Mouse (Mus musculus) heart, adult 8-10 months (tissue): ENCODE measurements around the gene L3mbtl3. TPM values are rescaled to one million over a fixed set of nuclear protein-coding genes. Genes with fewer than 3 reads are reported as not detected.

Experiments used
- DNase-seq: peaks from one replicate; pipeline ENCODE4 v3.0.0; 2022; ENCODE audit warnings: low spot score
- microRNA-seq: library from miRNA; unstranded; fragments of <30 nt; microRNA quantifications from one replicate; pipeline ENCODE4 v1.2.0, GENCODE M21; 2022
- total RNA-seq, 4 experiments: library from RNA; stranded (reverse); gene quantifications; 2 replicates each; pipeline ENCODE4 v1.2.4; 2022

L3mbtl3 gene
- total RNA-seq, 4 experiments from 2014 or later, result 6.7 to 7.0 (median 6.9) TPM

DNA sequence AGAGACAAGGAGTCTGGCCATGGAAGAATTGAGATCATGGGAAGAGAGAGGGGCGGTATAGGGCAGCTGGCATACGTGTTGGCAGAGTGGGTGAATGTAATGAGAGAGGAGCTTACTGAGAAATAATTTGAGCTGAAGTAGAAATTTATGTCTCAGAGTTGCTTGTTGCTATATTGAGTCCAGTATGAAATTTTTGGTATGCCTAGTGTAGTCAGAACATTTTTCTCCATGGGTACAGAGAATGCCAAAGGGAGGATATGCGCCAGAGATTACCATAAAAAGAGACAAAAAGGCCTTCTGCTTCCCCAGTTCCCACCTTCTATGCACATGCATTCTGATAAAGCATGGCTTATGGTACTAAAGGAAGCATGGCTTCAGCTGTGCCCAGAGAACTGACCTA, 132.6 kb downstream of the L3mbtl3 start:
- DNase-seq, result no peak

DNA sequence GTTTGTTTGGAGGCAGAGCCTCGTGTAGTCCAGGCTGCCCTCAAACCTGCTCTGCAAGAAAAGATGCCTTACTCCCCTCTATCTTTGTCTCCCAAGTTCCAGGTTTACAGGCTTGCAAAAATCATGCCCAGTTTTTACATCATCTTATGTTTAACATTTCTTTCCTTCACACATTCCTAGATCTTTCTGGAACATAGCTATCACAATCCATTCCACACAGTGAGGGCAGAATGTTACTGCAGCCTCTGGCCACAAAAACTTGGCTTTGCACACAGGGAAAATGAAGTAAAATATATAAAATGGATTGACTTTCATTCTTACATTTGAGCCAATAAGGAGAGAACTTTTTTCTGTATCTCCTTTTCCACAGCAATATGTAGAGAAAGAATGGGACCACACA, 136.7 kb downstream of the L3mbtl3 start:
- no peak for DNase-seq

DNA sequence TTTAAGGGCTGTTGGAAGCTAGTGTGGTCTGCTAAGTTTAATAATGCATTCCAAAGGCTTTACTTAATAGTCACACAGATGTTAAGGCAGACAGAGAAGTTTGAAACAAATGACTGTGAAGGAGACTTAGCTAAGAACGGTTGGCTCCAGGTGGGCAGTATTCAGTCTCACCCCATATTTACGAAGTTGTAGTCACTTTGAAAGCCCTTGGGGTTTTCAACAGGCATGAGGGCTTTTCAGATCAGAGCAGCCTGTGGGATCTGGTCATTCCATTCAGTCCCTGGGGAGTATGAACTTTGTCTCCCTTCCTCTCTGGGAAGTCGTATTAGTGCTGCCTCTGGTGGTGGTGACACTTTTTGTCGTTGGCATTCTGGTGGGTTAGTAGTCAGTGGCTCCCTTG, 137.2 kb downstream of the L3mbtl3 start:
- no peak for DNase-seq

GRCm38 (mm10) chr10:26232071-26232653, 143.6 kb downstream of the L3mbtl3 start:
- no peak for DNase-seq

- no peak for DNase-seq
Observed at GRCm38 (mm10) chr10:26229488-26229887, 146.3 kb downstream of the L3mbtl3 start, which contains the start of gene Samd3. Gene Samd3, plus strand, starts transcription at chr10:26229707.

DNA sequence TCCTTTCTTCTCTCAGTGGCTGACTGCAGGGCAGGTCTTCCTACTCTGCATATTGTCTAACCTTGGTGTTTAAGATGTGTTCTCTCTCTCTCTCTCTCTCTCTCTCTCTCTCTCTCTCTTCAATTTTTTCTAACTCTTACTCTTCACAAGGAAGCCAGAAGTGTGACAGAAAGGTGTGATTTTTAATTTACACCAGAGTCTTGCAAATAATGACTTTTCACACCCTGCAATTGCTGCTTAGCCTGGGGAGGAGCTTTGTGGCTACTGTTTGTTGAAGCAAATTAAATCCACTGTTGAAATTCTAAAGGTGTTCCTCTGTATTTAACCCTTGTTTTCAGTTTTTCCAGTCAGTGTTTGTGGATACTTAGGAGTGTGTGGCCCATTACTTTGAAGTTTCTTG, 147.6 kb downstream of the L3mbtl3 start:
- DNase-seq, result no peak

- DNase-seq, result no peak
Observed at GRCm38 (mm10) chr10:26226734-26227133, 149.0 kb downstream of the L3mbtl3 start.

GRCm38 (mm10) chr10:26226241-26226640, 149.5 kb downstream of the L3mbtl3 start:
- no peak for DNase-seq

Small RNAs within 50 kb of the gene (microRNA-seq; reads per million reads assigned to microRNA genes)
- not detected for gene Gm27754

Other genes with a start within 250 kb of the L3mbtl3 start
- not detected for gene Samd3, start 146.3 kb downstream of the L3mbtl3 start, total RNA-seq